Mouse (Mus musculus): ENCODE measurements at regions not wholly inside any gene's neighbourhood (a gene's known extent, or its start where the extent isn't known, plus 50 kb on each side); places are given as distances from the start of the nearest gene placed in this dataset.
"Not testable (repeated sequence)": the region's sequence is repeated elsewhere in the genome, so short reads cannot be mapped to it uniquely, and the experiment has no call there.

DNA sequence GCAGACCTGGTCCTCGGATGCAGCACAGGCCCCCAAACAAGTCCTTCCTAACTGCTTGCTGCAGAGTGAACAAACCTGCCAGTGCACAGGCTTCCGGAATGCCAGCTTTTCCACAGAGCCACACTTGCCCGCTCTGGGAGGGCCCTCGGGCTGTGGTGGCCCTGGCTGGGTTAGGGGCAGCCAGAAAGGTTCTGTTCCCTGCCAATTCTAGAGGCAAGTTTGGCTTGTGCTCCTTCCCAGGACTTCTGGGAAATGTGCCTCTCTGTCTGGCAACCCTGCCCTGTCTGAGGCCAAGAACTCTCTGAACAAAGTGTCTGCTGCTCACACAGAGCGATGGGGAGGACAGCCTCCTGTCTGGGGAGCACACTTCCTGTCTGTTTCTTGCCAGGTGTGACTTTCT, 66.4 kb downstream of the Xrcc2 start:
- peak in 1 of 2 experiments; percentile 21 for DNase-seq (ENCODE audit: low spot score in 2 of 2)

DNA sequence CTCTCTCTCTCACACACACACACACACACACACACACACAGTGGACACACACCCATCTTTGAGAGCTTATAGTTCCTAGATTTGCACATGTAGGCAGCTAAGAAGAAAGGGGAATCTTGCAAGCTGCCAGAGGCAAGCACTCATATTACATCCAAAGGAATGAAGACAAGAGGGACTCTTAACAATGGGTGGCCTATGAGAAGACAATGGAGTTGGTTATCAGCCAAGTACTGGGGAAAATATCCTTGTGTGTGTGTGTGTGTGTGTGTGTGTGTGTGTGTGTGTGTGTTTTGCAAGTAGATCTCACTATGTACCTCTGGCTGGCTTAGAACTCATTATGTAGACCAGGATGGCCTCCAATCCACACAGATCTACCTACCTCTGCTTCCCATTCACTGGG, 67.5 kb downstream of the Xrcc2 start:
- no peak for DNase-seq (ENCODE audit: low spot score in 2 of 2)

DNA sequence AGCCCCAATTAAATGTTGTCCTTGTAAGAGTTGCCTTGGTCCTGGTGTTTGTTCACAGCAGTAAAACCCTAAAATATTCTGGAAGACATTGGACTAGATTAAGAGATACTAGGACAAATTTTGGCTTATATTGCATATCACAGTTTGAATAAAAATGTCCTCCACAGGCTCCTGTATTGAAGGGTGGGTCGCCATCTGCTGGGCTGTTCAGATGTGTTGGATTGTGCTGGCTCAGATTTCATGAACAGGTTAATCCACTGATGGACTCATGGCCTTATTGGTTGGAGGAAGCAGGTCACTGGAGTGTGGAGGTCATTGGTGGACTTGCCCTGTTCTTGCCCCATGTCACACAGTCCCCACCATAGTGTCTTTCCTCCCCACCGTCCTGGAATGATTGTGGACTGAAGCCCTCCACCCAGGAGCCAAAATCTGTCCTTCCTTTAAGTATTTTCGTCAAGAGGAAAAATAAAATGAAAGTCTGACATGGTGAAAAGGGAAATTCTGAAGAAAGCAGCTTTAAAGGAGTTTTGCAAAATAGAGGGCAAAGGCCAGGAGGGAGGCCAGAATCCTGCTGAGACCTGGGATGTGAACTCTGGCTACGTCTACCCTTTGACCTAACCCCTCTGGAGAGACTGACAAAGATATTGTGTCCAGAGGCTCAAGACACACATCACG, 72.6 kb downstream of the Xrcc2 start:
- DNase-seq (ENCODE audit: low spot score in 2 of 2), result no peak

DNA sequence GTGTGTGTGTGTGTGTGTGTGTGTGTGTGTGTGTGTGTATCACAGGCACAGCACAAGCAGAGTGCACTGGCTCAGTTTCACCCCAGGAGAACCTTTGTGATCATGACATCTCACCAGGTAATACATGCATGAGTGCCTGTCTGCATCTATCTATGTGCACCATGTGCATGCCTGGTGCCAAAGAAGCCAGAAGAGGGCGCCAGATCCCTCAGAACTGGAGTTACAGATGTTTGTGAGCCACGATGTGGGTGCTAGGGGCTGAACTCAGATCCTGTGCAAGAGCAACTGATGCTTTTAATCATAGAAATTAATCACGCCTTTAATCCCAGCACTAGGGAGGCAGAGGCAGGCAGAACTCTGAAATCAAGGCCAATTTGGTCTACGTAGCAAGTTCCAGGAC, 75.9 kb downstream of the Xrcc2 start:
- DNase-seq (ENCODE audit: low spot score in 2 of 2), result no peak

DNA sequence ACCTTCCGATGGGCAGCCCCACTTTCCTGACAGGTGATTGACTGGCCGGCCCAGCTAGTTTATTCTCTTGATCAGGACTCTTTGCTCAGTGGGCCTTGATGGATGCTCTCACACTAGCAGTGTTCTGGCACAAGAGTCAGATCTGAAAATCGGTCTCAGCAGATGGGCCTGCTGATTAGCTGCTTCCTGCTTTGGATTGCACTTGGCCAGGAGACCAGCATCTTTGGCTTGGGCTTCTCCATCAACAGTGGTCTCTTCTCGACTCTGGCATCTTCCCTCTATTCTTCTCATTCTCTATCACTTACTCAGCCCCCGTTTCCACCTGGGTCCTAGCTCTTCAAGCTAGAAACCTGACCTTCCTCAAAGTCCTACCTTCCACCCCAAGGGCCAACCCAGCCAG, 77.1 kb downstream of the Xrcc2 start:
- no peak for DNase-seq (ENCODE audit: low spot score in 2 of 2)

DNA sequence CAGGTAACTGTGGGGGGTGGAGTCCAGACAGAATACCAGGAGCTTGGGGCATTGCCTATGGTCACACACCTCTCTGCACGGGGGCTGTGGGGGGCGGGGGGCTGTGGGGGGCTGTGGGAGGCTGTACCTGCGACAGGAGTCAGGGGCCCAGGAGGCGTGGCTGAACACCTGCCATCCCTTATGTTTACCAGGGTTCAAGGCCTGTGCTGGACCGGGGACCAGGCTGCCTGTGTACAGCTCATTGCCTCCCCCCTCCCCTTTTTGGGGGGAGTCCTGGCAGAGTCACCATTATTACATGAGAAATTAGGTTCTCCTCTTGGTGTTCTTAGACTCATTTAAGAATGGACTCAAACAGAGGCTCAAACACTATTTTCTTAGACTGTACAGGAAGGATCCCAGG, 78.5 kb downstream of the Xrcc2 start:
- DNase-seq (ENCODE audit: low spot score in 2 of 2), result no peak

DNA sequence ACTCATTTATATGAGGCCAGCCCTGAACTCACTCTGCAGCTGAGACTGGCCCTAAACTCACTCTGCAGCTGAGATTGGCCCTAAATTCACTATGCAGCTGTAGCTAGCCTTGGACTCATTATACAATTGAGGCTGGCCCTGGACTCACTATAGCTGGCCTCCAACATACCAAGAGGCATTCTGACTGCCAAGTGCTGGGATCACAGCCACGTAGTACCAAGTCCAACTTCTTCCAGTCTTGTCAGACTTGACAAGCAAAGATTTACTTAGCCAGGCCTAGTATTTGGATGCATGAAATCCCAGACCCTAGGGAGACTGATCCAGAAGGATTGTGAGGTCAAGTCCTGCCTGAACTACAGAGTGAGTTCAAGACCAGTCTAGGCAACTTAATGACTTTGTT, 81.6 kb downstream of the Xrcc2 start:
- no peak for DNase-seq (ENCODE audit: low spot score in 2 of 2)

DNA sequence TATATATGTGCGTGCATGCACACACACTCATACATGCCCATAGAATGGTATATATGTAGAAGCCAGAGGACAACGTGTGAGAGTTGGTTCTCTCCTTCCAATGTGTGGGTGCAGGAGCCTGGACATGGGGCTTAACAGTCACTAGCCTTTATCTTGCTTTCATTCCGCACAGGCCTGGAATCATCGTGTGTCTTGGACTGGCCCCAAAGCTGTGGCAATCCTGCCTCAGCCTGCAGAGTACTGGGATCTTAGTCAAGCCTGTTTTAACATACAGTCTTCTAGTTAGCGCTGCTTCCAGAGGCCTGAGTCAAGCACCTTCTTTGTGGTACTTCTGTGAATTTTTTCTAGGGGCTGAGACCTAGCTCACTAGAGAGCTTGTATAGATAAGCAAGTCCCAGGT, 85.8 kb downstream of the Xrcc2 start:
- DNase-seq (ENCODE audit: low spot score in 2 of 2), result no peak

DNA sequence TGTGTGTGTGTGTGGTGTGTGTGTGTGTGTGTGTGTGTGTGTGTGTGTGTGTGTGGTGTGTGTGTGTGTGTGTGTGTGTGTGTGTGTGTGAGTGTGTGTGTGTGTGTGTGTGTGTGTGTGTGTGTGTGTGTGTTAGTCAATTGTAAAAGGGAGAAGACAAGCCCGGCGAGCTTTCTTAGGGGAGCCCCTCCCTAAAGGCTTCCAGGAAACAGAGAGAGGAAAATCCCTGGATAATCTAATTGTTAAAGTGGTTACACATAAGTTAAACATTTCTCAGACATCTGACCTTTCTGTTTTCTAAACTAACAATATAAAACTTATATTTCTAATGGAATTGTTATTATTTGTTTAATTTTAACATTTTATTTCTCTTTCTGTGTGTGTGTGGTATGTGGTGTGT, 86.3 kb downstream of the Xrcc2 start:
- DNase-seq (ENCODE audit: low spot score in 2 of 2), result not testable (repeated sequence)

DNA sequence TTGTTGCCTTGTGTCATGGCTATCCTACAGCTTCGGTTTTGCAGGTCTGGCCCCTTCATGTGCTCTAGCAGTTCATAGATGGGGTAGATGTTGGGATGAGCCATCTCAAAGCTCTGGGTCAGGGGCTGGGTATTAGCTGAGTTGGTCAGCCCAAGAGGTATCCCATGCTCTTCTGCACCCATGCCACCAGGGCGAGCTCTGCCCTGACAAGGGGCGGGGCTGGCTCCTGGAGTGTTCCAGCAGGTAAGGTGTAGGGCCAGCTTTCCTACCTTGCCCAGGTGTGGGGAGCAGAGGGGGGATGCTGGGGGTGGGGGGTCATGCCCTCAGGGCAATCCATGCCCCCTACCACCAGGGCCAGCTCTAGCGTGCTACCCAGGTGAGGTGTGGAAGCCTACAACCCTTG, 91.0 kb downstream of the Xrcc2 start:
- DNase-seq (ENCODE audit: low spot score in 2 of 2), result no peak

DNA sequence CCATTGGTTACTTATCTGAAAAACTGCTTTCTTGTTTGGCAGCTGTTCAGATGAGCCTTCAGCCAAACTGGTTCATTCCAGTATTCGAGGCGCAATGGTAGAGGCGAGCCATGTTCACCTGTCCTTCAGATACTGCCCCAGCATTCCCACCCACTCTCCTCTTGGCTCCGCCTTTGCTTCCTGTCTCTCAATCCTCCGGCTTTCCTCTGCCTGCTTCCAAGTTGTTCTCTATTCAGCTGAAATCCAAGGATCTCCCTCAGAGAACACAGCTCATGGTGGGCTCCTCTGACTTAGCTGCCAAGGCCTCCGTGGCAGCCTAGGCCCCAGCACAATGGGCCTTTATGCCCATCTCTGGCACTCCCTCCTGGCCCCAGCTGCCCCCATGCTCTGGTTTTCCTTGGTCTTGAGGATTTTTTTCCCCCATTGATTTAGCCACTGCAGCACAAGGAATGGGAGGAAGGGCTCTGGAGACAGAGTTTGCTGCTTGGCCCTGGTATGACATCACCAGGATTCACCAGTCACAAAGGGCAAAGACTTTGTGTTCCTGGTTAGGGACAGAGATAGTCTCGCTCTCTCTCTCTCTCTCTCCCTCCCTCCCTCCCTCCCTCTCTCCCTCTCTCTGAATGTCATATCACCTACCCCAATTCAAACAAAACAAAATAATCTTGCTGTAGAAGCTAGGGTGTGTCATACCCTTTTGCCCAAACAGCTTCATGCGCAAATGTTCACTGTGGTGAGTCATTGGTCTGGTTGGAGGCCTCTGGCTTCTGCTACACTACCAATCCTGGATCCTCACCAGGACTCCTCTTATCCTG, 91.6 kb downstream of the Xrcc2 start:
- DNase-seq (ENCODE audit: low spot score in 2 of 2), result no peak

DNA sequence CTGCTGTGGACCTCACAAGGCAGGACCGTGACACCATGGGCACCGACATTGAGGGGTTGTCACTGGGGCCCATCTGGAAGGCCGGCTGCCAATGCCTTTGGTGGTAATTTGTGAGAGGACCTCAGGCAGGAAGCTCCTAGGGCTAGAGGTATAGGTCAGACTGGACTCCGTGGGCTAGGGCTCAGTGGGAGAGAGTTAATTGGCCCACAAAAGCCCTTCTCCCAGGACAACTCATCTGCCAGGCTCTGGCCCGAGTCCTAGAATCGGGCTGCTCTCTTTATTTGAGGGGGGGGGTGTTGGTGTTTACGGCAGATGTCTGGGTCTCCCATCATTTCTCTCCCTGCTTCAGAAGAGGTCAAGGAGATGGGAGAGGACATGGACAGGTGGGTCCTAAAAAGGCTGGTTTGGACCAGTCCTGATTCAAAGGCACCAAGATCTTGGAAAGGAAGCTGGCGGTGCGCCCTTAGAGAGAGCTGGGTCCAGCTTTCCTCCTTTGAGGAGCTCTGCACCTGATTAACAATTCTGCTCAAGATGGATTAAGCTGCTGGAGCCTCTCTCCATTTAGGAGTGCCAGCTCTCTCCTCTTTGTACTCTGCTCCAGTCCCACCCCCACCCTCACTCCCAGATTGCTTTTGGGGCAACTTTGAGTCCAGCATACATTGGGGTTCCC, 93.5 kb downstream of the Xrcc2 start:
- no peak for DNase-seq (ENCODE audit: low spot score in 2 of 2)

DNA sequence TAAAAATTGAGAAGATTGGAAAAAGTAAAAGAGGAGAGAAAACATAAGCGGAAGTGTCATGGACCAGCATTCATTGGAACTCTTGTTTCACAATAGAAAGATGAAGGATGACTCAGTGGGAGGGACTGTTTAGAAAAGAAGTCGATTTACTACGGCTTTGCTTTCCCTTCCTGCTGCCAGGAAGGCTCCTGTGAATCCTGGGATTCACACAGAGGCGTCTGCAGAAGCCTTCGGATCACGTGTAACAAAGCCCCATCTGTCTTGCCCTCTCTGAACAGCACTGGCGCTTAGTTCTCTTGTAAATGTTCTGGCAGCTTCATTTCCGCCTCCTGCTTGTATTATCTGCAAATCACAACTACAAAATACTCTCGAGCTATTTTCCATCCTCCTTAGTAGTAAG, 94.0 kb downstream of the Cct8l1 start:
- DNase-seq (ENCODE audit: low spot score in 2 of 2), result no peak

DNA sequence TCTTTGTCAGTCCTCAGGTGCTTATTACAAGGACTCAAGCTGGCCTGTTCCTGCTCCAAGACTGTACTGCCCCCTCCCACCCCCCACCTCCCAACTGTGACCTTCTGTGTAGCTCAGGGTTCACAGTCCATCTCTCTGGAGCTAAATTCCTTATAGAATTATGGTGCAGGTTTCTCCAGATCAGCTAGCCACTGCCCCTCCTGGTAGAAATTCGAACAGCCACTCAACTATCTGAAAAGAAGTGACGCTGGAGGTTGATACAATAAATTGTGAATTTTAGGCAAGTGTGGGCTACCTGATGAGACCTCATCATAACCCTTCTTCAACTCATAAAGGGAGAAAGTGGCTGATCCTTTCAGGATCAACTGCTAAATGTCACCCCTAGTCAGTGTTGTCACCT, 86.3 kb downstream of the Cct8l1 start:
- DNase-seq (ENCODE audit: low spot score in 2 of 2), result no peak

DNA sequence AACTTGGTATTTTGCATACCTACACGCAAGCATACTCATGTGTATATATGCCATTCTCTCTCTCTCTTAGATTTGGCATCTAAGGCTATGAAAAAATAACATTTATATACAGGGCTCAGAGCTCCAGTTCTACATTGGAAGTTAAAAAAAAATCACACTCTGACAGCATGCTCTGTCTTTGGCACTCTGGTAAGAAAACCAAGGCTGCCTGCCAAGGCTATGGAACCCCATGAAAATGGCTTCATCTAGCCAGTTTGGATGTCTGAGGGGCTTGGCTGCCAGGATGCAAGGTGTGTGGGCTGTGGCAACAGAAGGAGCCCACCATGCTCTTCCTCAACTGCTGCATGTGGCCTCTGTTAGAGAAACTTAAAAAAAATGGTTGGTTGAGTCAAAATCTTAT, 83.5 kb downstream of the Cct8l1 start:
- no peak for DNase-seq (ENCODE audit: low spot score in 2 of 2)

DNA sequence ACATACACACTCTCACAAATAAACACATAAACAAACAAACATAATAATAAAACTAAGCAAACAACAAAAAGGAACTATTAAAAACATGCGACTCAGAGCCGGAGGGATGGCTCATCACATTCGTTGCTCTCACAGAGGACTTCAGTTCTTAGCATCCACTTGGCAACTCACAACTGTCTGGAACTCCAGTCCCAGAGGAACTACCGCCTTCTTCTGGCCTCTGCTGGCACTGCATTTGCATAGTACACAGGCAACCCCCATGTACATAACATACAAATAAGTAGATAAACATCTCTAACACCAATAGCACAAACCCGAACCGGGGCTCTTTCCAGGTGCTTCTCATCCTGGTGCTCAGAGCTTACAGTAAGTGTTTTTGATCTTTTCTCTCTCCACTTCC, 81.9 kb downstream of the Cct8l1 start:
- DNase-seq (ENCODE audit: low spot score in 2 of 2), result no peak

DNA sequence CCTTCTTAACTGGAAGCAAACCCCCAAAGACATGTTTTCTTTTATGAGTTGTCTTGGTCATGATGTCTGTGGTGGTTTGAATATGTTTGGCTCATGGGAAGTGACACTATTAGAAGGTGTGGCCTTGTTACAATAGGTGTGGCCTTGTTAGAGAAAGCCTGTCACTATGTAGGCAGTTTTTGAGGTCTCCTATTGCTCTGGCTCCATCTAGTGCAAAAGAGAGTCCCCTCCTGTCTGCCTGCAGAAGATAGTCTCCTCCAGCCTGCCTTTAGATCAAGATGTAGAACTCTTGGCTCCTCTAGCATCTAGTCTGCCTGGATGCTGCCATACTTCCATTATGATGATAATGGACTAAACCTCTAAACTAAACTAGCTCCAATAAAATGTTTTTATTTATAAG, 75.8 kb downstream of the Cct8l1 start:
- no peak for DNase-seq (ENCODE audit: low spot score in 2 of 2)

Data from gastrocnemius, postnatal 4 days (tissue).